Mouse (Mus musculus): Measurements from ENCODE around the gene Wdfy1. TPM values are rescaled to one million over a fixed set of nuclear protein-coding genes. Genes with fewer than 3 reads are reported as not detected.

Gene Wdfy1
- polyA plus RNA-seq (2012; ENCODE audit: insufficient read depth, insufficient read length, low replicate concordance, missing spikeins): not detected in 2 replicates

DNA sequence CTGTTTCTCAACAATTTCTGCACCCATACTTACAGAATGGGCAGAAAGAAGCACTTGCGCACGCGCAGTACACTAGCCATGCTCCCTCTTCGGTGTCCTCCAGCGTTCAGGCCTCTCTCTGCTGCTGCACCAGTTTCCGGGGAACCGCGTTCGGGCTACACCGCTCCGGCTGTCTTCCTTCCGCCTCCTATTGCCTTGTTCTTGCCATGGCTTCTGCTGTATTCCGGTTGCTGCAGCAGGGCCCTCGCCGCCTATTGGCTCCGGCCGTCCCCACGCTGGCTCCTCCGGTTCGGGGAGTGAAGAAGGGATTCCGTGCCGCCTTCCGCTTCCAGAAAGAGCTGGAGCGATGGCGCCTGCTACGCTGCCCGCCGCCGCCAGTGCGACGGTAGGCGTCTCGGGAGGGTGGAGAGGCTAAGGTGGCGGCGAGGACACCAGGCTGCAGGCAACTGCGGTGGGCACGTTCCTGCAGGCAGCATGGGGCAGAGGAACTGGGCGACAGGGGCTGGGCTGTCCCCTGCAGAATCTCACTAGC, at the start of gene Wdfy1, which contains the start of gene Mrpl44:
Gene Wdfy1, minus strand, starts transcription at position 217 of the 532 bp plus-strand sequence.
Gene Mrpl44, plus strand, starts transcription at position 92 of the 532 bp plus-strand sequence.
- WGBS: under 1% methylated on average over 38 of the region's 38 CpGs
- Histone ChIP-seq H3K4me1 (ENCODE audit: control insufficient read depth, insufficient read depth, low read length) (peaks cover 5% of the 10 kb centered on the region), H3K27ac (ENCODE audit: insufficient read depth, low read depth, low read length) (peak within 1 kb of the TSS; percentile 56), H3K4me3 (ENCODE audit: insufficient read depth, low read depth, low read length) (peak within 1 kb of the TSS; percentile 78)
- TF ChIP-seq CTCF (IDR thresholded peaks at IDR 0.05; ENCODE audit: insufficient read depth, low read depth, low read length): peak; percentile 46; the same call in 1 of the 2 replicates
- peak; percentile 66 for TF ChIP-seq POLR2A (IDR thresholded peaks at IDR 0.05; ENCODE audit: insufficient read depth, low read depth, low read length)

DNA sequence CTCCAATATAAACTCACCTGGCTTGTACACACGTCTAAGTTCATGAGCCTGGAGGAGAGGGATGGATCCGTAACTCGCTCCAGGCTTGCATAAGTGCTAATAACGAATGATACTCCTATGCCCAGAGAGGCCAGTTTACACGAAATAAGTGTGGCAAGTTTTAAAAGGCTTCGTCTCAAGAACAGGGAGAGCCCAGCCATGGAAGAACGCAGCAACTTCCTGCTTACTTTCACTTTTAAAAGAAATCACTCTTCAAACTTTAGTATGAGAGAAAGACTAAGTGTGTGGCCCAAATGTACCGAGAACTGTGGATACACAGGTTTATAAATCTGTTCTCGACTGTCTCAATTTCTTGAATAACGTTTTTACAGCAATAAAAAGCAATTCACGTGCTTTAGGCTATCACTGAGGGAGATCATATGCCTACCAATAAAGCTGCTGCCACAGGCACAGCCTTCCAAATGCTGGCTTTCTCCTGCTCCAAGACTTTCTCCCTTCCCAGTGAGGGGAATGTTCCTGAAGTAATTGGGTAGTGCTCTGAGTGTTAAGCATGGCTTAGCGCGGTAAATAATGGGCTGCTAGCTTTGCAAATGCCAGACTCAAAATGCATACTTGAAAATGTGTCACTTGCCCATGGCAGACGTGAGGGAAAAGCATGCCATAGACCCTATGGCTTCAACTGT, 48.1 kb upstream of the Wdfy1 start:
- TF ChIP-seq CTCF (IDR thresholded peaks at IDR 0.05; ENCODE audit: insufficient read depth, low read depth, low read length) (no peak), POLR2A (IDR thresholded peaks at IDR 0.05; ENCODE audit: insufficient read depth, low read depth, low read length) (no peak)
- H3K27ac ChIP-seq (ENCODE audit: insufficient read depth, low read depth, low read length): peak overlapping the region; percentile 69
- H3K4me3 ChIP-seq (ENCODE audit: insufficient read depth, low read depth, low read length): no peak overlapping the region
- WGBS: 27% methylated on average over 14 of the region's 14 CpGs
- peaks cover 13% of the 10 kb centered on the region for H3K4me1 ChIP-seq (ENCODE audit: control insufficient read depth, insufficient read depth, low read length)

DNA sequence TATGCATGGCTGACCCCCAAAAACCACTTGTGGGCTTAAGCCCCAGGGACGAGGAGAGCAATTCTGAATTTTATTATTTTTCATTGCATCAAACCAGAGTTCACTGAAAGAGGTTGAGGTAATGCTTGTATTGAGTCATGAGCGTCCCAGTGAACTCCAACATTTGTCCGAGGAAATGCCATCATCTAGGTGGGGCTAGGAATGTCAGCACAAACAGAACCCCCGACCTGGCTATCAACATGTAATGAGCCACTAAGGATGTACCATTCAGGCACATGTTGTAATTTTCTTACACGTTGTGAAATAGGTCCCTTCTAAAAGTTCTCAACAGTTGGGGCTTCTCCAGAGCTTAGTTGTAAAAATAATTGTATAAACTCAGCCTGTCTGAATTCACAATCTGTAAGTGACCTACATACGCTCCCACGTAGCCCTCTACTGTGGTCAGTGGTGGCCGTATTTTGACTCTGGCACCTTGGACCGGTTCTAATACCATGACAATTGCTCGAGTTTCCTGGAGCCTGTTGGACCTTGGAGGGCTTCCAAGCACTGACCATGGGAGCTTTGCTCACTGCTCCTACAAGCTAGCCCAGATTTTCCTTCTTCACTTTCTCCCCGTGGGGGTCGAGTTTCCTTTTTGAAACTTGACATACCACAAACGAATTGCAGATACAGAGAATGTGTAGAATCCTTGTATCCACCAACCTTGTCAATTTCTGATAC, 47.0 kb upstream of the Wdfy1 start:
- no peak overlapping the region for H3K4me3 ChIP-seq (ENCODE audit: insufficient read depth, low read depth, low read length)
- H3K27ac ChIP-seq (ENCODE audit: insufficient read depth, low read depth, low read length): no peak overlapping the region; the same call in 1 of the 2 replicates
- no peak for TF ChIP-seq POLR2A (IDR thresholded peaks at IDR 0.05; ENCODE audit: insufficient read depth, low read depth, low read length)
- TF ChIP-seq CTCF (IDR thresholded peaks at IDR 0.05; ENCODE audit: insufficient read depth, low read depth, low read length): no peak
- WGBS: 42% methylated on average over 13 of the region's 13 CpGs
- peaks cover 16% of the 10 kb centered on the region for H3K4me1 ChIP-seq (ENCODE audit: control insufficient read depth, insufficient read depth, low read length)

DNA sequence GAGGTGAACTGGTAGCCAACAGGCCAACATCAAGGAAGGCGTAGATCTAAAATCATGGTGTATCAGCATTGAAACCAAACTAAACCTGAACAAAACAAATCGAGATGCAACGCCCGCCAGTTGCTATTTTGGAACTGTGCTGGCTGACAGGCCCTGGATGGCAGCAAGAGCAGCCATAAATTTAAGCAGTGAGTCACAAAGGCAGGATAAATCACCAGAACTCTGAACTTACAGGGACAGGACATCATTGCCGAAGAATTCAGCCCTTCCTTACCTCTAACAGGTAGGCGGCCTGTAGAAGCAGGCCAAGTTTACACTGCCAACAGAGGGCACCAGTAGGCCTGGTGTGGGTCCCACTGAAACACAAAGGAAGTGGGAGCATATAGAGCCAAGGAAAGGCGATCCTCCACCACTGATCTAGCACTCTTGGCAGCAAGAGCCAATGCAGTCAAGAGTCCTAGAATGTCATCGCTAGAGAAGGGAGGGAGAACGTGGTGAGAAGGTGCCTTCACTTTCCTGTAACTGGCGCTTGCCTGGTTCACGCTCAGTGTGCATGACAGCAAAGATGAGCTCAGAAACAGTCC, 43.4 kb upstream of the Wdfy1 start:
- H3K4me3 ChIP-seq (ENCODE audit: insufficient read depth, low read depth, low read length): no peak overlapping the region
- 65% methylated on average over 11 of the region's 11 CpGs for WGBS
- TF ChIP-seq POLR2A (IDR thresholded peaks at IDR 0.05; ENCODE audit: insufficient read depth, low read depth, low read length) (no peak), CTCF (IDR thresholded peaks at IDR 0.05; ENCODE audit: insufficient read depth, low read depth, low read length) (no peak)
- peaks cover 11% of the 10 kb centered on the region for H3K4me1 ChIP-seq (ENCODE audit: control insufficient read depth, insufficient read depth, low read length)
- H3K27ac ChIP-seq (ENCODE audit: insufficient read depth, low read depth, low read length): peak overlapping the region; percentile 35

DNA sequence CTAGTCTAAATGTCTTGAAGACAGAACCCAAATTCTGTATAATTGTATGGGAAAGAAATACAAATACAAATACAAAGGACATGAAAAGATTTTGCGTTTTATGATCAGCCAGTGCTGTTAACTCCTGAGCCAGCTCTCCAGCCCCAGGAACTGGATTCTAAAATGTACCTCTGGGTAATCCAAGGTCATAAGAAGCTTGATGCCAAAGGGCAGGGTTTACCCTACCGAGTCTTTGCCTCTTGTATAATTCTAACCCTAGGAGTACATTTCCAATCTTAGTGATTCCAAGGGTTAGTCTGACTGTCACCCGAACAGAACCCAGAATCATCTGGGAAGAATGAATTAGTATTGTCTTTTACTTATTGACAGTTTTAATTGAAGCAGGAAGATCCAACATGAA, 39.5 kb upstream of the Wdfy1 start:
- H3K4me3 ChIP-seq (ENCODE audit: insufficient read depth, low read depth, low read length): no peak overlapping the region
- 90% methylated on average over 3 of the region's 3 CpGs for WGBS
- no peak overlapping the region for H3K27ac ChIP-seq (ENCODE audit: insufficient read depth, low read depth, low read length)
- H3K4me1 ChIP-seq (ENCODE audit: control insufficient read depth, insufficient read depth, low read length): peaks cover 7% of the 10 kb centered on the region
- no peak for TF ChIP-seq CTCF (IDR thresholded peaks at IDR 0.05; ENCODE audit: insufficient read depth, low read depth, low read length)
- no peak for TF ChIP-seq POLR2A (IDR thresholded peaks at IDR 0.05; ENCODE audit: insufficient read depth, low read depth, low read length)

DNA sequence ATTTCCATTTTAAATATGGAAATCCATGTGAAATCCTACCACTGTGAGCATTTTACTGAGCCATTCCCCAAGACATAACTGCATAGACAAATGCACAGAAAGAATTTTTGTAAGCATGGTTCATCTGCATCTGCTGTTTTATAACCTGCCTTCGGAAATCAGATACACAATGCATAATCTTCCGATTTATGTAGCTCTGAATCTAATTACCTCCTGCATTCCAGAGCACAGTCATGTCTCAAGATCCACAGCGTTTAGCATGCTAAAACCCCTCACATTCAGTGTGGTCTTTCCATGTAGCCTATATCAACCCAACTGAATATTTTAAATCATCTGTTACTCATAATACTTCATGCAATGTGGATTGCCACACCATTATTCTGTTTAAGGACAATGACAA, 33.5 kb upstream of the Wdfy1 start:
- no peak overlapping the region for H3K27ac ChIP-seq (ENCODE audit: insufficient read depth, low read depth, low read length)
- H3K4me3 ChIP-seq (ENCODE audit: insufficient read depth, low read depth, low read length): no peak overlapping the region
- TF ChIP-seq POLR2A (IDR thresholded peaks at IDR 0.05; ENCODE audit: insufficient read depth, low read depth, low read length) (no peak), CTCF (IDR thresholded peaks at IDR 0.05; ENCODE audit: insufficient read depth, low read depth, low read length) (no peak)
- peaks cover 9% of the 10 kb centered on the region for H3K4me1 ChIP-seq (ENCODE audit: control insufficient read depth, insufficient read depth, low read length)
- WGBS: 79% methylated on average over 3 of the region's 3 CpGs

DNA sequence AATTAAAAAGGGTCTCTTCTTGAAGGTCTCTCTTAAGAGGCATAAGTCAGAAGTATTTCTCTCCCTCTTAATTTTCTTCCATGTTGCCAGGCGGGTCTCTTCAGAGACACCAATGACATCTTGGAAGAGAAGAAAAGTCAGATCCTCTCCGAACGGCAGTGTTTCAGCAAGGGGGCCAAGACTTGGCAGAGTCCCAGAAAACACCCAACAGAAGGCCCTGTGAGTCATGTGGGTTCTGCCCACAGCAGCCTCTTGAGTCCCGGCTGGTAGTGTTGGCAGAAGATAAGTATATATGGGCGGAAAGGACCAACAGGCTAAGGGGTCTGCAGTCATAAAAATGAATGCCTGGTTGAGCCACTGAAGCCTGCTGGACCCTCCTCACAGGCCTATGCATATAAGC, 30.9 kb upstream of the Wdfy1 start:
- peak overlapping the region; percentile 52 for H3K27ac ChIP-seq (ENCODE audit: insufficient read depth, low read depth, low read length)
- no peak for TF ChIP-seq POLR2A (IDR thresholded peaks at IDR 0.05; ENCODE audit: insufficient read depth, low read depth, low read length)
- TF ChIP-seq CTCF (IDR thresholded peaks at IDR 0.05; ENCODE audit: insufficient read depth, low read depth, low read length): no peak
- H3K4me3 ChIP-seq (ENCODE audit: insufficient read depth, low read depth, low read length): no peak overlapping the region
- WGBS: 26% methylated on average over 5 of the region's 5 CpGs
- H3K4me1 ChIP-seq (ENCODE audit: control insufficient read depth, insufficient read depth, low read length): peaks cover 9% of the 10 kb centered on the region

DNA sequence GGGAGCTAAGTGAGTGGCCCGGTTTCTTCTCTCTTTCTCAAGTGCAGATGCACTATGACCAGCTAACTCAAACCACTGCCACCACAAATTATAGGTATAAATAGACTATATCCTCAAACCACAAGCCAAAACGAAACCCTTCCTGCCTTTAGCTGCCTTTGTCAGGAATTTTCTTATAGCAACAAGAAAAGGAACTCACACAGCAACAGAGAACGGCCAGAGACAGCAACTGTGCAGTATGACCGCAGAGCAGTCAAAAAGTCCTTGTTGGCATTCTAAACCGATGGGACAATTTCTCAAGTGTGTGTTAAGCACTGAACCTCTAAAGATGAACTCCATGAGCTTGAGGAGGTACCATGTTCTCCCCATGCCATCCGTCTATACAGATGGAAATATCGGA, 27.7 kb upstream of the Wdfy1 start:
- WGBS: 85% methylated on average over 7 of the region's 7 CpGs
- TF ChIP-seq CTCF (IDR thresholded peaks at IDR 0.05; ENCODE audit: insufficient read depth, low read depth, low read length): no peak
- no peak for TF ChIP-seq POLR2A (IDR thresholded peaks at IDR 0.05; ENCODE audit: insufficient read depth, low read depth, low read length)
- H3K4me3 ChIP-seq (ENCODE audit: insufficient read depth, low read depth, low read length): no peak overlapping the region
- H3K27ac ChIP-seq (ENCODE audit: insufficient read depth, low read depth, low read length): no peak overlapping the region
- H3K4me1 ChIP-seq (ENCODE audit: control insufficient read depth, insufficient read depth, low read length): peaks cover 9% of the 10 kb centered on the region
